Mouse (Mus musculus) erythroblast, adult 5-6 weeks (primary cell): ENCODE measurements at regions not wholly inside any gene's neighbourhood (a gene's known extent, or its start where the extent isn't known, plus 50 kb on each side); places are given as distances from the start of the nearest gene placed in this dataset.

Experiments
- ATAC-seq: replicated peaks from 2 replicates; pipeline ENCODE4 v1.8.0; 2016; ENCODE audit warnings: moderate number of reproducible peaks, mild to moderate bottlenecking, moderate TSS enrichment, inconsistent platforms; ENCODE audit not compliant: poor library complexity, low FRiP score, severe bottlenecking

DNA sequence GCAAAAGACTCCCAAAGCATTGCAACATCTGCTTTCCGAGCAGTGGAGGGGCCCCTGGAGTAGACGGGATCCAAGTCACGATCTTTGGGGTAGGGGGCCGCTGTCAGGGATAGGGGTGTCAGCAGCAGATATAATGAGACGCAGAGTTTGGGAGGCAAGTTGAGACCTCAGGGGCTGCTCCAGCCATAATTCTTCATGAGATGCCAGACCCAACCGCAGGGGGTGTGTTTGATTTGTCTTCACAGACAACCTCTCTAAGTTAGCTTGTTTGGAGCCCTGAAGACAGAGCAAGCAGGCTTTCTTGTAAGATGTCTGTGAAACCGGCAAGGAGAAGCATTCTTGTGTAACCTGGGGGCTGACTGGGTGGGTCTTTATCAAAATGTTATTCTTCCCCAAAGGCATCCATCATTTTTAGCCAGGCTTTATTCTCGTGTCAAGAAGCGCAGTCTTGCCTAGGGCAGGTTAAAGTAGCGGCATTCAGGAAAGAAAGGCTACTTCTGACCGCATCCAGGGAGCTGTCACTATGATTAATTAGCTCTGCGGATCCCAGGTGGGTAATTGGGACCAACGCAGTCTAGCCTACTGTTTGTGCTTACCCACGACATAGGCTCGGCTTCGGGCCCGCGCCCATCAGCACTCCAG lies 234.6 kb downstream of the 1500009L16Rik start:
- no peak for ATAC-seq

DNA sequence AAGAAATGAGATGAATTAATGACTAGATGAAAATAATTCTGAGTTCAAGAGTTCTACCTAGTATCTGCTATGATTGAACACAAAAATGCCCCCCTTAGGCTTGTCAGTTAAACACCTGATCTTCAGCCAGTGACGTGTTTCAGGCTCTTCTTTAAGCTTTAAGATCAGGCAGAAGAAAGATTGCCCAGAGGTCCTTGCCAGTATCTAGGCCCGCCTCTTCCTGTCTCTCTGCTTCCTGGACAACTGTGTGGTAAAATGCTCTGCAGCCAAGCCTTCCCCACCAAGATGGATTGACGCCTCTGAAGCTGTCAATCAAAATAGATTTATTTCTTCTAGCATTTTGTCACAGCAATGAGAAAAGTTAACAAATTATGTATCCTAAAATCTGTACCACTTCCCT lies 235.7 kb downstream of the 1500009L16Rik start:
- no peak for ATAC-seq

DNA sequence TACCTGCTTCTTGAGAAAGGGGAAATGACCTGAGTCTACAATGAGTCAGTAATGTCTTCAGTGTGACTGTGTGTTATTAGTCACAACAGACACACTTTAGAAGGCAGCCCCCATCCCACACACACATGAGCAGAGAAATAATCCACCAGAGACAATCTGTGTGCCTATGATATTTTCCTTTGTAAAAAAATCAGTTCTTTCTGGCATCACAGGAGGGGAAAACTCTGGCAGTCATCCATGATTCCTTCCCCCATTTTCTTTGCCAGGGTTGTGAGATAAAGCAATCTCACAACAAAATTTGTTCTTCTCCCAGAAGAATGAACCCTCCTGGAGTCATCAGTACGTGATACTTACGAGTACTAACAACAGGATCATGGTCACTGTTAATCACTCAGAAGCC lies 236.2 kb downstream of the 1500009L16Rik start:
- ATAC-seq: no peak

DNA sequence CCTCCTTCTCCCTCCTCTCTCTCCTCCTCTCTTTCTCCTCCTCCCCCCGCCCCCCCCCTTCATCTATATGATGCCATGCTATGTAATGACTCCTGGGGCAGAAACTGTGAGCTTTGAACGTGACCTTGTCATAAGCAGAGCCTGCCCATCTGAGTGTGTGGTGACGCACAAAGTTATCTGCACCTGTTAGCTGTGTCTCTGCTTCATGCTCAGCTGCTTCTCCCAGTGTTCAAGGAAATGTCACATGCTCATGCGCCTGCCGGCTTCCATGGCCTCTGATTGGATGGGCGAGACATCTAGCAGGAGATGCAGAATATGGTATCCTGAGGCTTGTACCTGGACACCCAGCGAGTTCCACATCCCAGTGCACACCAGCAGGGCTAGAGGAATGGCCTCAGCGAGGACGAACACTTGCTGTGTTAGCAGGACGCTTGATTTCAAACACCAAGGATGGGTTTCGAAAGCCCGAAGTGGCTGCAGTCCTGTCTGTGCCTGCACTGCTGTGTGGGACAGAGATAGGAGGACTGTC lies 240.6 kb downstream of the 1500009L16Rik start:
- ATAC-seq: no peak

DNA sequence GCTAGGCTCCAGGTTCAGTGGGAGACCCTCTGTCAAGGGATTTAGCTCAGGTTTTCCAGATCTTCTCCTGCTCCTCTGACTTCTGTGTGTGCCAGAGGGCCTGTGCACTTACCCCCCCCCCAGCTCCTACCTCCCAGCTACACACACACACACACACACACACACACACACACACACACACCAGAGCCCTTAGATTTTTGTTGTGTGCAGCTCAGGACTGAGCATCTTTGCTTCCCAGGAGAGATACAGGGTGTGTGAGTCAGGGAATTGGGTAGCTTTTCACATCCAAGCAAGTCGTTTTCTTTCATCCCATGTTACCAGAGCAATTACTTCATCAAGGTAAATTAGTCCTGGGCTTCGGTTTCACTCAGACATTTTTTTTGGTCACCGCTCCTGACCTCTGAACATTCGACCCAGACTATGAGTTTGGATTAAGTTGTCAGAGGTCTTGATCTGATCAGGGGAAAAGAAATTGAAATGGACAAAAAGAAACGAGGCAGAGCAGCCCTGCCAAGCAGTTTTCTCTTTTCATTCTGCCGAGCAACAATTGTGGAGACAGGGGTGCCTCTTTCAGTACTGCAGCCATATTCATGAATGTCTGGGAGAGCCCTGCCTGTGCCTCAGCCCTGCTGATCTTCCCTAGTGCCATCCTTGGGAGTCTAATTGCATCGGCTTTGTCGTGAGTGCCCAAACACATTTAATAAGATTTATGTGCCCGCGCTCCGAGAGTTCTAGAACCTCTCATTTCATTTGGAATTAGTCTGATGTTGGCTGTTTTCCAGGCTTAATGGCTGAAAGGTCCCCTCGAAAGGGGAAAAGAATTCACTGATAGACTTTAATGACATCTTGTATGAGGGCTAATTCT lies 241.3 kb downstream of the 1500009L16Rik start:
- ATAC-seq: no peak

DNA sequence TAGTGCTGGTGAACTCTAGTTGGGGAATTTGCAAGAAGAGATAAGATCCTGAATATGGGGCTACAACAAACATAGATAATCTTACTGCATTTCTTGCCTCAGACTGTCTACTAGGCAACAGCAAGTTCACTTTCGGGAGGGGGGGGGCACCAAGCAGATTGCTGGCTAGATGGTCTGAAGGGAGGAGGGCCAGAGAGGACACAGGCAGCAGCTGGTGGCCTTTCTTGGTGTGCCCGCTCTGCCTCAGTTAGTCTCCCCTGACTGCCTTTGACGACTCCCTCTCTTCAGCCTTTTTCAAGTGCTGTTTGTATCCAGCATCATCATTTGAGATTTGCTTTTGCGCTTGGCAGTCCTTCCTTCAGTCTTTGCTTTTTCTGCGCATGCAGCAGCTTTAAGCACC lies 242.2 kb downstream of the 1500009L16Rik start:
- ATAC-seq: no peak

DNA sequence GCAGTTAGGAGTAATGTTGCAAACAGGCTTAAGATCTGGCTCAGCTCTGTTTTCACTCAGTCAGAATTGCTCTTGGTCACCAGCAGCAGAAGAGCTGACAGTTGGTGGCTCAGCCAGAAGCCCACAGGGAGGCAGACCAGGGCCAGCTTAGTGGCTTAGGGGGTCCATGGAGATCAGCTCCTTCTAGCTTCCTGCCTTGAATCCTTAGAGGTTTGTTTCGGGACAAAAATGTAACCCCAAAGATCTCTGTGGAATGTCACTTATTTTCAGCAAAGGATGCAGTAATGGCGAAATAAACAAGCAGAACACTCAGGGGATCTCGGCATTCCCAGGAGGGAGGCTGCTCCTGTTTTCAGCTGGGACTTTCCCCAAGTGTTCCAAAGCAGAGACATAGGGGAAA lies 247.8 kb downstream of the 1500009L16Rik start:
- ATAC-seq: no peak

DNA sequence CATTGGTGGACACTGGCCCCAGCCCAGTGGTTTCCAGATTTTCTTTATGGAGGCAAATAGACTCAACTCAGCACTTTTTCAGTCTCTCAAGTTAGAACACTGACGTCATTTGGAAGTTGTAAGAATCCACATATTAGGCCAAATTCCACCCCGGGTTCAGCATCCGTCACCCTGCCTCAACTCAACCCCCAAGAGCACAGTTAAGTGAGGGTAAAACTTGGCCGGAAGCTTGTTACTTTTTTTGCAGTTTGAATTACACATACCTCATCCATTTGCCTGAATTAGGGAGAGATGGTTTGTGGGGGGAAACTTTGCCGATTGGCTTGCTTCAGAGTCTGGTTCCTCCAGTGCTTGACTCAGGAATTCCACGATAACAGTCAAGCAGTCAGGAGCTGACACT lies 251.9 kb downstream of the 1500009L16Rik start:
- ATAC-seq: no peak

DNA sequence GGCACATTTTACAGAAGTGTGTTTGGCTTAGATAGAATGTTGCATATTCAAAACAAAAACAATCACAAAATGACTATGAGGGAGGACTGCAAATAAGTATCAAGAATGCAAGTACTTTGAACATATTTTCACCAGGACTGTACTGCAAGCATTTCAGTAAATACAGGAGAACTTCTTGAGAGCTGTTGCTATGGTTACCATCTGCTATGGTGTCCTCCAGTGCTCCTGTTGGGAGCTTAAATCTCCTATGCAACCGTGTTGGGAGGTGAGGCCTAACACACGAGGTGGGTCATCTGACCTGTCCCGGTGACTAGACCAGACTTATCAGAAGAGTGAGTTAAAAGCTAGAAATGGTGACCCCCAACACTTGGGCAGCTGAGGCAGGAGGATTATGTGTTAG lies 253.9 kb downstream of the 1500009L16Rik start:
- no peak for ATAC-seq

DNA sequence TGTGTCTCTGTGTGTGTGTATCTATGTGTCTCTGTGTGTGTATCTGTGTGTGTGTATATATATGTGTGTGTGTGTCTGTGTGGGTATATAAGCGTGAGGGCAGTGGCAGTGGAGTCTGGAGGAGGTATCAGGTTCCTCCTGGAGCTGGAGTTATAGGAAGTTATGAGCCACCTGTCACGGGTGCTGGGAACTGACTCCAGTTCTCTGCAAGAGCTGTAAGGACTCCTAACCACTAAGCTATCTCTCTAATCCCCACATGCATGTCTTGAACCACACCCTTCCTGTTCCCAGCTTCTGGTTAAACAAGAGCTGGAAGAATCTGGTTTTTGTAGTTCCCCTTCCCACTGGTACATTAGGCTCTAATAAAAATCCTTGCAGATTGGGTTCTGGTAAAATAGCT lies 257.3 kb downstream of the 1500009L16Rik start:
- no peak for ATAC-seq

DNA sequence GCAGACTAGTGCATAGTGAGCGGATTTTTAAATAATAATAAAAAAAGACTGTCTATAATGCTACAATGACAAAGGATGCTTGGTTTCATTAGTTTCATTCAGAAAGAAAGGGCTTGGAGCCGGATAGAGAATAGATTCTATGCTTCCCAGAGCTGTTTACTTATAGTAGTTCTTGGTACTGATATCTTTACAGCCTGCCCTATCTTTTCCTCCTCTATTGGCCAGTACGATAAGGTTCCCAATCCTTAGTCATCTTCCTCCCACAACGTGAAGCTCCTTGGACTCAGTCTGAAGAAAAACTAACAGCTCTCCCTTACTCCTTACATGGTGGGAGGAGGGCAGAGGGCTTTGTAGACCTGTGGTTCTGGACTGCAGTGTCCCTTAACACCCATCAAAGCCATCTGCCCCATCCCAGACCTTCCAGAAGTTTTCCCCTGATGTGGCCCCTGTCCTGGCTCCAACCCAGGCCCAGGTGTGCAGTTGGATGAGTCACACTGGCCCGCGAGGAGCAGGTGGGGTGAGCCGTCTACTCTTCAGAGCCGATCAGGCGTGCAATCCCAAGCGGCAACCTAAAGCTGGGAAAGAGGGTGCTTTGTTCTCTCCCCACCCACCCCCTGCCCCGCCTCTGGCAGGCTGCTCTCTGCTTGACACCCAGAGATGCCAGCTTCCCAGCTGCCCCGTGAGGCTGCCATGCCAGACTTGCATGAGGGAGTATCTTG lies 262.2 kb downstream of the 1500009L16Rik start:
- no peak for ATAC-seq

DNA sequence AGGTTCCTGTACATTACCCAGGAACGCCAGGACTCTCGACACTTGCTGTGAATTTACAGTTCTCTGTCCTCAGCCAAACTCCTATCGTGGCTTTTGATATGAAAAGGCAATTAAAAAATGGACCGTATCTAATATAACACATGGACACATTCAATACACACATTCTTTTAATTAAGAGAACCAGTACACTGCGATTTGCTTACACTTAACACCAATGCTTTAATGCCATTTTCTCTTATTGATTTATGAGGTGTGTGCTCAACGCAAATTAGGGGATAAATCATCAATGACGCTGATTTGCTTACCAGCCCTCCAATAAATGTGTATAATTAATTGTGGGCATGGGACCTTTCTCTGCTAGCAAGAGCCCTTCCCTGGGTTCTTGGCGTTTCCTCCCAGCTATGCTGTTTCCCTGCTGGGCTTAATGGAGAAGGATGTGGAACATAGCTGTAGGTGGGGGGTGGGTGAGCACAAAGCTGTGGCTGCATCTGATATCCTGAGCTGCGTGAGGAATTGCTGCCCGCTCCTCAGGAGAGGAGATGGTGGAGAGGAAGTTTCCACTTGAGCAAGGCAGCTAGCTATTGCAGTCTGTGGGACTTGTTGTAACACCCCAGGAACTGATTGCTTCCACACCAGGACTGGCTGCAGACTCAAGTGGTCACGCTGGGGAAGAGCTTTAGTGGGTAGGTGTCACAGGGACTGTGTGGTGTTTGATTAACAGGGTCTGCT lies 270.1 kb downstream of the 1500009L16Rik start:
- no peak for ATAC-seq

DNA sequence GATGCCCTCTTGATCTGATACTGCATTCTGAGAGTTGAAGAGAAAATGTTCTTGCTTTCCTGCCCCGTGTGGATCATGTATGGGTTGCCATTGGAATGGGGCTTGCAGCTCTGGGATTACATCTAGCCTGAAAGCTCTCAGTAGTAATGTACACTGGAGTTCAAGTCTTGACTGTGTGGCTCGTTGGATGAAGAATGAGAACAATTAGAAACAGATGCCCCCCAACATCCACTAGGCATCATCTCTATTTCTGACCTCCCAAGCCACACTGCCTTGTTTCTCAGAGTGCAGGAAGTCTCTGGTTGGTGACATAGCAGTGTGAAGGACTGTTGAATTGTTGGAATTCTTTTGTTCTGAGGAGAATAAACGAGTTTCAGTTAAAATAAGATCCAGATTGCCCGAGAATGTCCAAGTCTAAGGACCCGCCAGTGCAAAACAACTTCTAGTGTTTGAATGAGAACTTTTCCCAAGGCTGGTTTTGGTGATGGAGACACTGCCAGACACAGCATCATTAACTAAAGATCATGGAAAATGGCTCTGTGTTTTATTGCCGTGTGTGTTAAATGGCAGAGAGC lies 272.4 kb downstream of the 1500009L16Rik start:
- no peak for ATAC-seq

DNA sequence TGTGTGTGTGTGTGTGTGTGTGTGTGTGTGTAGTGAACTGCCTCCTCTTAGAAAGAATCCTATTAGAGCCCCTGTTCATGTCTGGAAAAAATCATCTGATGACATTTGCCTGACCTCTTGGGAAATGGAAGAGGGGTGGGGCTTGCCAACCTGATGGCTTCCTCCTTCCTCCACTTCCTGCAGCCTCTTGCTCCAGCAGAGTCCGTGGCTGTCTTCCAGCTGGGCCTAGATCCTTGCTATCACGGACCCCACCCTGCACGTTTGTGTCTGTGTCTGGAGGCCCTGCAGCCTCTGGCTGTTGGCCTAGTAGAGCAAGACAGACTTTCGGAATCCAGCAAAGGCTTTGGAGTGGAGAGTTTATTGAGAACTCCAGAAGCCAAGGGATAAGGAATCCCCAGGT lies 273.2 kb downstream of the 1500009L16Rik start:
- no peak for ATAC-seq

DNA sequence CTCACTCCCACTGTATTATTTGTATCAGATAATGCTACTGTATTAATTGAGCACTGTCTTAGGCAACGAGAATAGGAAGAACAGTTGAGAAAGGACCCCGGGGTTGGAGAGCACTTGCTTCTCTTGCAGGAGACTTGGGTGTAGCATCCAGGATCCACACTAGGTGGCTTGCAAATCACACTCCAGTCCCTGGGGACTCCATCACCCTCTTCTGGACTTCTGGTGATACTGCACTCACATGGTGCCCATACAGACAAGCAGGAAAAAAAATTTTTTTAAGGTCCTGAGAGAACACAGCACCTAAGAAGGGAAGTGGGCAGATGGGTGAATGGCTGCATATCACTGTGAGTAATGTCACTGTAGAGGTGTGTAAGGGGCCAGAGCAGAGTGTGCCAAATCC lies 273.8 kb downstream of the 1500009L16Rik start:
- ATAC-seq: no peak

DNA sequence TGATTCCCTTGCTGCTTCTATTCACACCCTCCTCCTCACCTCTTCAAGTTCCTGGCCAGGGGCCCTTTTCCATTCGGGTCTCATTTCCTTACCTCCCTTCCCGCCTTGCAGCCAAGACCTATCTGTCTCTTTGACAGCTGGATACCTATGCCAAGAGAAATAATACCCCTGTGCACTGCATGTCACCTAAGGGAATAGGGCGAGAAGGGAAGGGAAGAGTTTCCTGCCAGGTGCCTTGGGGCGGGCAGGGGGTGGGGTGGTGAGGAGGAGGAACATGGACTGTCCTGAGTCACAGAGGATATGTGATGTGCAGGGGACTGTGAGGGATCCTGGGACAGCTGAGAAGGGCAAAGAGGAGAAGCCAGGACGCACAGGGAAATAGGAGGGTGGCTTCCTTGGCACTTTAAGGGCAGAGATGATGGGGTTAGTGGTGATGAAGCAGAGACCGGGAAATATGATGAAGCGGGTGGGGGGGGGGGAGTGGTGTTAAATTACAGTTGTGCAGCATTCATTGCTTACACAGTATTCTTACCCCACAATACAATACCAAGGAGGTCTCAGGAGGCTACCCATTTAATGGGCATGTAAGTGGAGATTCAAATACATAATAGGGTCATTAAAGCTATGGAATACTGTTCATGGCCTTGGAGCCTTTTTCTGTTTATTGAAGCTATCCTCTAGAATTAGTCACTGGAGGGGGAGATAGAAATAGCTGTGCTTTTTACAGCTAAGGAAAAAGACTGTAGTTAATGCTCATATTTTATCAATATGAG lies 278.0 kb downstream of the 1500009L16Rik start:
- ATAC-seq: no peak

DNA sequence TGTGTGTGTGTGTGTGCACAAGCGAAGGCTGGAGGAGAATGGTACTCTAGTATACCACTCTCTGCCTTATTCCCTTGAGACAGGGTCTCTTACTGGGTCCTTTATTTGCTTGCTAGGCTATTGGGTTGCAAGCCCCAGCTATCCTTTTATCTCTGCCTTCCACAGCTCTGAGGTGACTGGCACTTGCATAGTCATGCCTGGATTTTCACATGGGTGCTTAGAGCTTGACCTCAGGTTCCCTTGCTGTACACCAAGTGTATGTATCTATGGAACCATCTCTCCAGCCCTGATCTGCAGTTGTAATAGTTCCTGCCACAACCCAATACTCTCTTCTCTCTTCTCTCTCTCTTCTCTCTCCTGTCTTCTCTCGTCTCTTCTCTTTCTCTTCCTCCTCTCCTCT lies 280.1 kb downstream of the 1500009L16Rik start:
- ATAC-seq: no peak

DNA sequence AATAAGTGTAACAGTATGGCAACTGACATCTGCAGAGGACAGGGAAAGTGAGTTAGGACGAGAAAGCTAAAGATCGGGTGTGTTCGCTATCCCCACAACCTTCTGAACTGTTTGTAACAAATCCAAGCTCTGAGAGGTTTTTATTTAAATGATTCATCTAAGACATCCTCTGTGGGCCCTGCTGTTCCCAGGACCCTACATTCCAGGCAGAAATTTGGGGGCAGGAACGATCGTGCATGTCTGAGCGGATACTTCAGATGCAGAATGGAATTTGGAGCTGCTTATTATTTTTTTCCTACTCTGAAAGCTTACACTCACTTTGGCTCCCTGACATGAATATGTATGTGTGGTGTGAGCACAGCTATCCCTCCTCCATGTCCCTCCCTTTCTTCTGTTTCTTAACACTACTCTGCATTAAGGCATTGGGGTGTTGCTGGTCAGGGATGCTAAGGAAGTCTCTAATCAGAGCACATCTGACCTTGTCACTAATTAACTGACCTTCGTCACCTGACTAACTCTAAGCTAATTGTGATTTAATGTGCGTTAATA lies 281.0 kb downstream of the 1500009L16Rik start:
- ATAC-seq: no peak

DNA sequence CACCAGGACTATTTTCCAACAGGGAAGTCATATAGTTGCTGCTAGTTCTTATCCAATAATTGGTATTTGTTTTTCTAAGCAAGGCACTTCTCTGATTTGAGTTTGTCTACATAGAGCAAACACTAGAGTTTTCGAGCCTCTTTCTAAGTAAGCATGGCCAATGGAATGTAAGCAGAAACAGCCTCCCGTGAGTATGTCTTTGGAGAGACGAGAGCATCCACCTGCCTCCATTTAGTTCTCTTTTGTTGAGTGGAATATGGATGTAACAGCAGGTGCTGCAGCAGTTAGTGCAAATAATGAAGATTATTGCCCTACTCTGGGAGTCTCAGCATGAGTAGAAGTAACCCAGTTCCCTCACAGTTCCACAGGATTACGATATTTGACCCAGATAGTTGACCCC lies 286.3 kb downstream of the 1500009L16Rik start:
- no peak for ATAC-seq
